Mouse (Mus musculus) right cerebral cortex, adult 2 months (tissue): ENCODE results near the gene 3110018I06Rik.

Experiments
- DNase-seq, 2 experiments: peaks; one replicate each; pipeline ENCODE4 v3.0.0; 2021 to 2022; ENCODE audit warnings: low spot score in 2 of 2

The 3110018I06Rik gene

DNA sequence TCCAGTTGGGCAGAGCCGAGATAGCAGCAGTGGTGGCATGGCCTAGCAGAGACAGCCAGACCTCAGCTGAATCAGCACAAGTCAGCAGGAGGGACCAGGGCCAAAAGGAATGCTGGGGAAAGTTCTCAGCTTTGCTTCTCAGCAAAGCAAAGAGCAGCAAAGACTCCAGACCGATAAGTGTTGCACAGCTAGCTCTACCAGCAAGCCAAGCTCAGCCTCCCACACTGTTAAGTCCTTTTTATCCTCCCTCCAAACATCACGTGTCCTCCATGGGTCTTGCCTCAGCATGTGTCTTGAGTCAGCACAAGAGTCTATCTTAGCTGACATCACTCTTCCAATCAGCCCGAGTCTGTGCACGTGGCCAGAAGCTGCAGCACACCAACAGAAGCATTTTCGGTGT is at the start of gene 3110018I06Rik:
Gene 3110018I06Rik, plus strand, starts transcription at position 262 of the 400 bp plus-strand sequence.
- DNase-seq: no peak

DNA sequence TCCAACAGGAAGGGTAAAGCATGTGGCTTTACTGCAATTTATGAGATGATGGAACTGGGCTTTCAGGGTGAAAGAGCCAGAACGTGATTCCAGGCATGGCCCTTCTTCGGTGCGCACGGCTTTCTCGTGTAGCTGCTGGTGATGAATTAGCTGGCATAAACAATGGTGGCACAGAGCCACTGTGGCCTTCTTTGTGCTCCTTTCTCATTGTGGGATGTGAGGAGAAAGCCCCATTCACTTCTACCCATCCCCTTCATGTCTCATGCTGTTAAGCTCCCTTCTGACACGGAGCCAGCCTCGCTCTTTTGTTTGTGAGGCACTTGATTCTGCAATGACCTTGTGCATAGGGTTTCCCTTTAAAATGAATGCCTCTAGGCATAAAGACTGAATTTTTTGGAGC is 43.8 kb upstream of the 3110018I06Rik start:
- no peak for DNase-seq

DNA sequence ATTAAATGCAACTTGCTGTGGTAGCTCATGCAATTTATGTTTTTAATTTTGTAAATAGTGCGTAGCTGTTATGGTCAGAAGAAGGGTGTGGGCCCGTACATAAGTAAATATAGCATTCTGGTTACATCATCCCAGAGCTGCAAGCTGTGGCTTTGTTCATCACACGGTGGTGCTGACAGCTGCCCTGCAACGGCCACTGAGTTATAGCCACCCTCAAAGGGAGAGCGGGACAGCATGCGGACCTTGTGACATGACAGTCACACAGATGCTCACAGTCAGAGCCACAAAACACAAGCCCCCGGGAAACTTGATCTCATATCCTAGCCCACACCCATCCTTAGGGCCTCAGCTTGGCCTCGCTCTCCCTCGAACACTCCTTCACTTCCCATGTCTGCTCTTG is 30.6 kb upstream of the 3110018I06Rik start:
- no peak for DNase-seq

DNA sequence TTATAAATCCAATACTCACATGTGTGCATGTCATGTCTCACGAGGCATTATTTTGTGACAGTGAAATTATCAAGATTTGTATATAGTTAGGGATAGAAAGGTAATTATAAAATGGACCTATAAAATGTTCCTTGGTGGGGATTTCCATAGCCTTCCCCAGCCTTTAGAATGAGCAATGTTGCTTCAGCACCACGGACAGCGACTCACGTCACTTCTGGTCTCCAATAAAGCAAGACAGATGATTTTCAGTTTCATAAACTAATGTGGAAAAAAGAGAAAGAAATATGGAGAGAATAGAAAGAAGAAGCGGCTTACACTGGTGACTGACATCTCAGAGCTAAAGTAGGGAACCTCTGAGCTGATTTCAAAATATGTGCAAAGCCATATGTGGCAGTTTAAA is 23.7 kb upstream of the 3110018I06Rik start:
- DNase-seq: no peak

DNA sequence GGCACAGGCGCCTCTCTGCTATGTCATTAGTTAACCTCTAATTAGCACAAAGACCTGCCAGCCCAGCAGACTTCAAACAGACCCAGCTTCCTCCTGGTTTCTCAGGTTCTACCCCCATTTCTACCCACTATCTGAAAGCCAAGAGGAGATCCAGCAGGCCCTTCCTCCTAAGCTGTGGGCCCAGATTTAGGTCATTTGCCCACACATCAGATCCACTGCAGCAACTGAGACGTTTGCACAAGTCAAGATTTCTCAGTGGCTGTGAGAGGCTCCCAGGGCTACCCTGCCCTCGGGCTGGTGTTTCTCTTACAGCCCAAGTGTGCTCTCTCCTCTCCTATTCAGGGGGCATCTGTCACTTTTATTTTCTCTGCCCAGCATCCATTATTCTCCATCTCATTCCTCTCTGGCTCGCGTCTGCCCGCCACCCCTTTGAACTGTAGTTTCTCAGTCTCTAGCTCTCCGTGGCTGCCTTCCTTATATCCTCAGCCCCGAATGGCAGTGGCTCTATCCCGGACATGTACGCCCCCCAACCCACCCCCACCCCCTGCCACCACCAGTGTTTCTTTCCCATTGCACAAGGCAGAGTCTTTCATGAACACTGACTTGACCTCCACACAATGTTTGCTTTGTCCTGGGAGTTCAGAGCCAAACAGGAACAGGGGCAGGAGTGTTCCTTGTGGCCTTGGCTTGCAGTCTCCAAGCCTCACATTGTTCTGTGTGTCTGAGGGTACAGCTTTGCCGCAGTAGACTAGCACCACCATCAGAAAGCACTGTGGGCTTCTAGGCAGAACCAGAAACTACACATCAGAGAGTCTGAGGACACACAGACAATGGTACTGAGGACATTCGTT is 11.8 kb upstream of the 3110018I06Rik start:
- peak in 1 of 2 experiments; percentile 7 for DNase-seq

DNA sequence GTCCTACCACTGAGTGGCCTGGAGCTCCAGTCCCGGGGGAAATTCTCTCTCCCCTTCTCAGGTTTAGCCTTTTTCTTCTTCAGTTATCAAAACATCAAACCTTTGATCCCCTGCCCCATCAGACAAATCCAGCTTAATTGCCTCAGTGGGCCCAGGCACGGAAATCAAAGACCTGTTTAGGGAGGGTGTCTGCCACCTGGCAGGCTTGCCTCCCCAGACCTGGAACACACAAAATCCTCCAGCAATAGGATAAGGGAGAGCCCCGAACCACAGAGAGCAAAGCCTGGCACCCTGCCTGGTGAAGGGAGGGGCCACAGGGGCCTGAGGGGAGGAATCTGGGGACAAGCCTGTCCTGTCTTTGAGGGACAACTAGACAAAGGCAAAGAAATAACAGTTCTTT is 9.1 kb upstream of the 3110018I06Rik start:
- no peak for DNase-seq

DNA sequence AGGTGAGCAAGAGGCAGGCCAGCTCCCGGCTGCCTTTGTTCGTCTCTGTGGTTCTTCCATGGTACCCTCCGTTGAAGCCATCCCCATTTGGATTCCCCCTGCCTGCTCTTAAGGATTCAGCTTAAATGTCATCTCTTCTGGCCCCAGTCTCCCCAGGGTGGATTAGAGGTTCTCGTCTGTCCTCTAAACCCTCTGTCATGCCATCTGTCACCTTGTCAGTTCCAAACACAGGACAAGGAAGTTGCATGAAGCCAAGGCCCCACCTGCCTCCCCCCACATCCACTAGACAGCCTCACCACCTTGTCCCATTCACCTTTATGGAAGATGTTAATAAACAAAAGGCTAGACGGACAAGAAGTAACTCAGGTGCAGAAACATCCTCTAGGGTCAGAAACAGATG is 5.4 kb upstream of the 3110018I06Rik start:
- no peak for DNase-seq

DNA sequence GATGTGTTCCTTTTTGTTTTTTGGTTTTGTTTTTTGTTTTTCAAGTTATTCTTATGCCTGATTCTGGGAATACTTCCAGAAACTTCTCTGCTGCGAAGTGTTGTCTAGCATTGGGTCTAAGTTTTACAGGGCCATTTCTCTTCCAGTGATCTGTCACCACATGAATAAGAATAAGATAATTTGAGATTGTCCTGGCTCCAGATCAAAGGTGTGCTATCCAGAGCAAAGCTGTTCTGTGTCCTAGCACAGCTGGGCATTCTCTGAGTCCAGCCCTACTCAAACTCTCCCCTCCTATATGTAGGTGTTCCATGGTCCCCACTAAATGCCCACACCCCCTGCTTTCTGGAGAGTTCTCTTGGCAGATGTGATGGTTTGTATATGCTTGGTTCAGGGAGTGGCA is 2.9 kb downstream of the 3110018I06Rik start:
- DNase-seq: no peak

DNA sequence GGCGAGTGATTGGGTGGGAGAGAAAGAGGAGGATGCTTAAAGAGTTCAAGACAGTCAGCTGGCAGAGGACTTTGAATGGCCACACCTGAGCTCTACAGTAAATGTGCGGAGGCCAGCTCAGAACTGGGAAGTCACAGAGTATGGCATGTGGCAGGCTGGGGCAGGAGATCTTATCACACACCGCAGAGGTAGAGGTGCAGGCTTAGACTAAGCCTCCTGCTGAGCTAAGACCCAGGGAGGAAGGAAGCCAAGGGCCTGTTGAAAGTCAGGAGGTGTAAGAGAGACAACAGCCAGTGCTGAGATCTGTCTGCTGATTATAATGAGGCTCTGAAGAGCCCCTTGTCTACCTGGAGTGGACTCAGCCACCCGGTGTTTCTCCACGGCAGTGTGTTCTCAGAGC is 8.5 kb downstream of the 3110018I06Rik start:
- DNase-seq: no peak

DNA sequence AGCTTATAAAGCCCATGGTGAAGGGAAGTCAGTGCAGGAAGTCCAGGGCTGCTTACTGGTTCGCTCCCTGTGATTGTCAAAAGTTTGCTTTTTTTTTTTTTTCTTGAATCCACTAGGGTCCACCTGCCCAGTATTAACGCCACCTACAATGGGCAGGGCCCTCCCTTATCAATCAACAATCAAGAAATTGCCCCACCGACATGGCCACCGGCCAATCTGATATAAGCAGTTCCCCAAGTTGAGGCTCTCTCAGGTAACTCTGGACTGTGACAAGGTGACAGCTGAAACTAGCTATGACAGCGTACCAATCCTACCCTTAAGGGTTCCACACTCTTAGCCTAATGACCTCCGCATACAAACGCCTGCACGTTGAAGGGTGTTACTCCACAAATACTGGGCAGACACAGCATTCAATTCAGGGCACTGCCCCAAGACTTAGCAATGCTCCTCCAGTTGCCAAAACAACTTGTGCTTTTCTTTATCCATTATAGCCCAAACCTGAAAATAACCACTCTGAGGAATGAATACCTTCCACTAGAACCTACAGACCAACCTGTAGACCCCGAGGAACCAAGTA is 21.3 kb downstream of the 3110018I06Rik start:
- no peak for DNase-seq

DNA sequence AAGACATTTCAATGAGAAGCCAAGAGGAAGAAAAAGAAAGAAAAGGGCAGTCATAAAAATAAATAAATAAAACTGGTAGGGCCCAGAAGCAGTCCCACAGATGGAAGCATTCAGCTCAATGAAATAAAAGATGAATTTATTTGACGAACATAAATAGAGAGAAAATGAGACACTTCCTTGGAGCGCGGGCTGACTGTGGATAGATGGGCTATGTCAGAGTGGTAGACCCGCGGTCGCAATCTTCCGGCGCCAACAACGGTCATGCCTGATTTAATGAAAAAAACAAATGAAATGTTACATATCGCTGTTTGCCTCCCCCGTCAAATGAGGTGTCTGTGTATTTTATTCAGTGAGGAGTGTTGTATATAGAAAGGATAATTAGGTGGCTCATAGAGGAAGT is 22.7 kb downstream of the 3110018I06Rik start:
- DNase-seq: no peak

DNA sequence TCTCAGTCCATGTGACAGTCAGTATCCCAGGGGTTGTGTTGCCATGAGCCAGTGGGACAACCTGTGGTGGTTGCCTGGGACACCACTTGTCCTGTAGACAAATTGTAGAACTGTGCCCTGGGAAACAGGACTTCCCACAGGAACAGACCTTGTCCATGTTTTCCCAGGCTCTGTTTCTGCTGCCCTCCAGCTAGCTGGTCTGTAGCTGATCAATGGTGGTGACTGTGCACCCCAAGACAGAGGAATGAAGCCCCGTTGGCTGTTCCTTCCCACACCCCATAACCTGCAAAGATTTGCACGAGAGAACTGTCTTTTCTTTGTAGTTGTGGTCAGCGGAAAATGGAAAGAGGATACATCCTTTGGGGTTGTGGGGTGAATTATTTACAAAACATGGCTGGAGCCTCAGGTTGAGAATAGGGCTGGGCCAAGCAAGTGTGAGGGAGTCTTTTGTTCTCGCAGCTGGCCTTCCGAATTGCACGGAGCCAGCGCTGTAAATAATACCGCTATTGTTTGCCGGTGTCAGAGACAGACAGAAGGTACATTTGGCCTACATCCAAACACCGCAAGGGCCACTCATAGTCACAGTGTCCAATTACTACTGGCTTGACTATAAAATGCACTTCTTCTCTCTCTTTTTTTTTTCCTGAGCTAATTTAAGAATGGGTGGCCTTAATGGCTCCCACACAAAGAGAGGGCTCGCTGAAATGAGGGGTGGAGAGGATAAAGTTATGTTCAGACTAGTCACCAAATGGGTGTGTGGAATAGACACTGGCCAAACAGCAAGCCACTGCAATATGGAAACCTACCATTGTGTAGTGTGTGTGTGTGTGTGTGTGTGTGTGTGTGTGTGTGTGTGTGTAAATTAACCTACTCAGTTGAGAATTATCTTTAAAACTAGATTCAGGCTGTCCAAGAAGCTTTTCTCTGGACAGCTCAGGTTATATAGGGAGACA is 28.1 kb downstream of the 3110018I06Rik start:
- no peak for DNase-seq

DNA sequence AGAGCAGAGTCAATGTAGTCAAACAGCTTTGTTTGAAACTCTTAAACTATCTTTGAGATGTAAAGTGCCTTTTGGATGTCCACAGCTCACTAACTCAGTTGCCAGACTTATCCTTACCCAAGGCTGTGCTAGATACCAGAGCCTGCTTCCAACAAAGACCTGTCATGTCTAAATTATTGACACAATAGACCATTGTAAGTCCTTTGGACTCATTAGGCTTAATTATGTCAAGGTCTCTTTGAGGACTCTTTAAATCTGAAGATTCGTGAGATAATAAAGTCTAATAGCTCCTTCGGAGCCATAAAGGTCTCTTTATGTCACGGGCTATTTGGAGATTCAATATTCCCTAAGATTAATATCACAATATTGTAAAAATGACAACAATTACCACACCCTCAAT is 32.5 kb downstream of the 3110018I06Rik start:
- DNase-seq: no peak

DNA sequence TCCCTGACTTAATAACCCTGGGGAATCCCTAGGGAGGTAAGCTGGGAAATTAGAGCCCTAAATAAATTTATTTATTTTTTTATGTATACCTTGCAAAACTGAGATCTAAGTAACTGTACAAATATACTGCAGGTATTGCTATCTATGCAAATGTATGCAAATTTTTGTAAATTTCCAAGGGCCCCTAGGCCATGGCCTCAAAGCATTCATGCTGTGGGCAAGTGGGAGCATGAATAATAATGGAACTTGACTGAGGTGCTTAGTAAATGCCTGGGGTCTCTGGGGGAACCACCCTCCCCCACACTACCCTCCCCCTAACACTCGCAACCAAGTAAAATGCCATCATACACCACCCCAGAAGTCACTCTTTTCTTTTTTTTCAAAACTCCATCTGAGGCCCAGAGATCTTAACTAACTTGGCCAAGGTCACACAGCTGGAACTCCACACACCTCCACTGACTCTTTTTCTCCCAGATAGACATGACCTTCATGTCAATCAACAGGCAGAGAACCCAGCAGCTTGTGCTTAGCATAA is 40.0 kb downstream of the 3110018I06Rik start:
- DNase-seq: no peak

DNA sequence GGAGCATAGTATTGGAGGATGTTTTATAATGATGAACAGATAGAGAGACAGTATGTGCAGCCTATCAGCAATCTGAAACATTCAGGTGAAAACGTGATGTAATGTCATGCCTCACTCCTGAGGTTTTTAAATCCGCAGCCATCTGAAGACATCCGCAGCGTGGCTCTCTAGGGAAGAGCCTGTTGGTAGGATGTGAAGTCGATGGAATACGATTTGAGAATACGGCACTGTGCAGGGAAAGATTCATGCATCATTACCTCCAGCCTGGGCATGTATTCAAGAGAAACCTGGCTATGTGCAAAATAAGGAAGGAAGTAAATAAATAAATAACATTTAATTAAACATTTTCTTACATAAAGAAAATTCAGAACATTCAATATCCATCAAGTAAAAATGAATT is 44.4 kb downstream of the 3110018I06Rik start:
- DNase-seq: no peak
